Mouse (Mus musculus): ENCODE data around the gene Ndufa5. TPM values are rescaled to one million over a fixed set of nuclear protein-coding genes. Genes with fewer than 3 reads are reported as not detected.

Gene Ndufa5
- polyA plus RNA-seq, 1 experiment = 1.4 TPM

DNA sequence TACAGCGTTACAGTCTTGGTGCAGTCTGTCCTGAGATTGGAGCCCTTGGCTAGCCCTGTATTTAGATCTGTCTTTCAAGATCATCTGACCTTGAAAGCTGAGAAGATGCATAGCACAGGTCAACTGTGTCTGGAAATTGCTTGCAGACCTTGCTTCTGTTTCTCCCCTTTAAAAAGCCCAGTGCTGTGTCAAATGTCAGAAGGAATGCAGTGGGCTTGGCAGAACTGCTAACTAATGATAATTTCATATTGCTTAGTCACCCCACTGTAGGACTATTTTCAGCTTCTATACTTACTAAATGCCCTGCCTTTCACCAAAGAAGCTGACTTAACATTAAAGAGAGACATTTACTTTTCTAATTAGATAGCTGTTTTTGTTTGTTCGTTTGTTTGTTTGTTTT is 27.7 kb upstream of the Ndufa5 start:
- TF ChIP-seq GATA1 (IDR thresholded peaks at IDR 0.05; ENCODE audit: low read length) (no peak), TAL1 (IDR thresholded peaks at IDR 0.05; ENCODE audit: low read length) (no peak)
- H3K4me1 ChIP-seq (ENCODE audit: control insufficient read depth) = no peaks in the 10 kb centered on the region
- H3K36me3 ChIP-seq (ENCODE audit: control insufficient read depth) = no peaks in the 10 kb centered on the region
- no peaks in the 10 kb centered on the region for H3K9me3 ChIP-seq (ENCODE audit: control insufficient read depth, low read length)
- no peak overlapping the region for H3K4me3 ChIP-seq (replicated peaks)
- H3K27me3 ChIP-seq (ENCODE audit: control insufficient read depth) = no peaks in the 10 kb centered on the region

DNA sequence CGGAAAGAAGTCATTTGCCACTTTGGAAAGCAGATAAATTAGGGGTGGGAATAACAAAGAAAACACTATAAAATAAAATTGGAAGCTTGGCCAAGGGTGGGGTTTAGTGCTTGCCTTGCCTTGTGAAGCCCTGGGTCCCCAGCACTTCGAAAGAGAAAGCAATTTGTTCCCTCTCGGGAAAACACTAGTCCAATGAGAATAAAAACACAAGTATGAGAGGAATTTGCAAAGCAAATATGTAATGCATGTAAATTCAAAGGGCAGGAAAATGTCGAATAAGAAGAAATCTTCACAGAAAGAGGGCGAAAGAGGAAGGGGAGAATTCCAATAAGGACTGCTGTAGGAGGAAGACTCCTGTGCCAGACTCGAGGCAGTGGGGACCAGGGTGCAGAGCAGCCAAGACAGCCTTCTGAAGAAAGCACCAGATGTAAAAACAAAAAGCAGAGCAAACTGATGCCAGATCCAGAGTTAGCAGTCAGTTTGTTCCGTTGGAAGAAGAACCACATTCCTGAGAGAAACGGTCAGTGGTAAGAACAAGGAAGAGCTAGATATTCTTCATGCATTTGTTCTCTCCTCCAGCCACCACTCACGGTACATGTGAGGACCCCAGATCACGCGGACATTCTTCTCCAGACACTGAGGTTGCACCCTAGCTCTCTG is 26.7 kb upstream of the Ndufa5 start:
- H3K4me1 ChIP-seq (ENCODE audit: control insufficient read depth) = no peaks in the 10 kb centered on the region
- H3K9me3 ChIP-seq (ENCODE audit: control insufficient read depth, low read length) = no peaks in the 10 kb centered on the region
- no peak overlapping the region for H3K4me3 ChIP-seq (replicated peaks)
- no peak for TF ChIP-seq GATA1 (IDR thresholded peaks at IDR 0.05; ENCODE audit: low read length)
- no peak for TF ChIP-seq TAL1 (IDR thresholded peaks at IDR 0.05; ENCODE audit: low read length)
- no peaks in the 10 kb centered on the region for H3K36me3 ChIP-seq (ENCODE audit: control insufficient read depth)
- H3K27me3 ChIP-seq (ENCODE audit: control insufficient read depth) = no peaks in the 10 kb centered on the region

DNA sequence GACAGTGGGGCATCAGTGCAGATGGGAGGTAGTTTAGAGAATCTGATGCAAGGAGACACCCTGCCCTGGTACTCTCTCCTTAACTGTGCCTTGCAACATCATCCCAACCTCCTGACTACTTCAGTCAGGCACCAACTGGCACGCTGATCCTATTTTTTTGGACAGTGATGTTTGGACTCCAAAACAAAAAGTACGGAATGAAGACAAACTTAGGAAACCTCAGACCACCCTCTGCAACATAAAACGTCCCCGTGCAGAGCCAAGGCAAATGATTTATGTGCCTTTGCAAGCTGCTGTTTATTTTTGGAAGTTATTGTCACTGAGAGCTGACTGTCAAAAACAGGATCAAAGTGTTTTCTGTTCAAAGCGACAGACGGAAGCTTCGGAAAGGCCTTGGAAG is 24.2 kb upstream of the Ndufa5 start:
- Histone ChIP-seq H3K36me3 (ENCODE audit: control insufficient read depth) (no peaks in the 10 kb centered on the region), H3K27me3 (ENCODE audit: control insufficient read depth) (no peaks in the 10 kb centered on the region), H3K4me1 (ENCODE audit: control insufficient read depth) (no peaks in the 10 kb centered on the region), H3K9me3 (ENCODE audit: control insufficient read depth, low read length) (no peaks in the 10 kb centered on the region), H3K4me3 (replicated peaks) (no peak overlapping the region)
- TF ChIP-seq TAL1 (IDR thresholded peaks at IDR 0.05; ENCODE audit: low read length) = no peak
- no peak for TF ChIP-seq GATA1 (IDR thresholded peaks at IDR 0.05; ENCODE audit: low read length)

DNA sequence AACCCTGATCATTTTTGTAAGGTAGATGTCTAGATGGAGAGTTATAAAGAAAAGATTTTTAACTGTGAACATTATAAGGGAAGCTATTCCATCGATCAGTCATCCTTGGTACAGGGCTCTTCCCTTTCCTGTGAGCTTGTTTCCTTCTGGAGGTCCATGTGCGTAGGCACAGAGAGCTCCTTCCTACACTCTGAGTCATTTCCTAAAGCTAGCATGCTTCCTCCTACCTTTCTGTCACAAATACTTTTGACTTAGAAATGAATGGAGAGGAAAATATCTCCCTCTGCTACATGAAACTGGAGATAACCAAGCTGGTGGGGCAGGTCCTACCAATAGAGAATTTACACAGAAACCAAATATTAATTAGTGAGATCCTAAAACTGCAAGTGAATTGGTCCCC is 22.0 kb upstream of the Ndufa5 start:
- no peaks in the 10 kb centered on the region for H3K4me1 ChIP-seq (ENCODE audit: control insufficient read depth)
- H3K27me3 ChIP-seq (ENCODE audit: control insufficient read depth) = no peaks in the 10 kb centered on the region
- no peak overlapping the region for H3K4me3 ChIP-seq (replicated peaks)
- TF ChIP-seq GATA1 (IDR thresholded peaks at IDR 0.05; ENCODE audit: low read length) = no peak
- H3K36me3 ChIP-seq (ENCODE audit: control insufficient read depth) = no peaks in the 10 kb centered on the region
- no peaks in the 10 kb centered on the region for H3K9me3 ChIP-seq (ENCODE audit: control insufficient read depth, low read length)

DNA sequence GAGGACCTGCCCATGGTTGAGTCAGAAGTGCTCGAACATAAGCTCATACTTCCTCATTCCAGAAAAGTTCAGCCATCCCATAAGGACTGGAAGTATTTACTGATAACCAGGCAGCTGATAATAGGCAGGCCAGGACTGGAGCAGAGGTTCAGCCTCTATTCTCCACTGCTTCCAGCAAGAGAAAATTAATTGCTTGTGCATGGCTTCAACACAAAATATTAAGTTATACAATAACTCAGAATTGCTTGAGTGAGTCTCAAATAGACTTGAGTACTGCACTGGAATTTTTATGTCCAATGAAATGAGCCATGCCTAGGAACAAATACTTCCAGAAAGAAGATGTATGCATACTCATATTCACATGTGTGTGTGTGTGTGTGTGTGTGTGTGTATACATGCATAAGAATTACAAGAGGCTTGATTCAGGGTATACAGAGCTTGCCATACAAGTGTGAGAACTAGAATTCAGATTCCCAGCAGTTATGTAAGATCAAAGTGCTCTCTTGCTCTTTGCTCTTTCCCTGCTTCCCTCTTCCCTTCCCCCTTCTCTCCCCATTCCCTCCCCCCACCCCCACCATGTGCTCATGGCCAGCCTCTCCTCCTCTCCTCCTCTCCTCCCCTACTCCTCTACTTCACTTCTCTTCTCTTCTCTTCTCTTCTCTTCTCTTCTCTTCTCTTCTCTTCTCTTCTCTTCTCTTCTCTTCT is 19.1 kb upstream of the Ndufa5 start:
- Histone ChIP-seq H3K4me1 (ENCODE audit: control insufficient read depth) (no peaks in the 10 kb centered on the region), H3K36me3 (ENCODE audit: control insufficient read depth) (no peaks in the 10 kb centered on the region), H3K9me3 (ENCODE audit: control insufficient read depth, low read length) (no peaks in the 10 kb centered on the region), H3K4me3 (replicated peaks) (no peak overlapping the region), H3K27me3 (ENCODE audit: control insufficient read depth) (no peaks in the 10 kb centered on the region)
- TF ChIP-seq GATA1 (IDR thresholded peaks at IDR 0.05; ENCODE audit: low read length) = no peak
- TF ChIP-seq TAL1 (IDR thresholded peaks at IDR 0.05; ENCODE audit: low read length) = no peak

DNA sequence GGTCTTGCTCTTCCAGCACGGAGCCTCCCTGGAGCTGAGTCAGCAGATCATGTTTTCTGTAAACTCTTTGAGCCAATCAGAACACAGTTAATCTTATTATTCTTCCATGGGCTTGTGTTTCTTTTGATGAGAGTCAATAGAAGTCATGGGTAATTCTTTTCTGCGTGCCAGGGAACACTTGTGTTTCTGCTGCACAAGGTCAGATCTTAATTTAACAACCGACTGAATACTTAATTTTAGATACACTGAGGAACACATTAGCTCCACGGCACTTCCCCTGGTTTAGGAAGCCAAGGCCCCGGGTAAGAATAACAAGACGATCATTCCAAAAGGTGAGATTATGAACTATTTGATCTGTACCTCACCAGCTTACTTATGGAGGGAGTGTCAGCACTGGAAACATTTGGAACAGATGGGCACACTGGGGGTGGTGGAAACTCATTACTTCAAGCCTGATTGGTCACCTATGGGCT is 15.3 kb upstream of the Ndufa5 start:
- Histone ChIP-seq H3K4me3 (replicated peaks) (no peak overlapping the region), H3K27me3 (ENCODE audit: control insufficient read depth) (no peaks in the 10 kb centered on the region), H3K36me3 (ENCODE audit: control insufficient read depth) (no peaks in the 10 kb centered on the region), H3K4me1 (ENCODE audit: control insufficient read depth) (no peaks in the 10 kb centered on the region), H3K9me3 (ENCODE audit: control insufficient read depth, low read length) (no peaks in the 10 kb centered on the region)
- TF ChIP-seq GATA1 (IDR thresholded peaks at IDR 0.05; ENCODE audit: low read length) (no peak), TAL1 (IDR thresholded peaks at IDR 0.05; ENCODE audit: low read length) (no peak)

DNA sequence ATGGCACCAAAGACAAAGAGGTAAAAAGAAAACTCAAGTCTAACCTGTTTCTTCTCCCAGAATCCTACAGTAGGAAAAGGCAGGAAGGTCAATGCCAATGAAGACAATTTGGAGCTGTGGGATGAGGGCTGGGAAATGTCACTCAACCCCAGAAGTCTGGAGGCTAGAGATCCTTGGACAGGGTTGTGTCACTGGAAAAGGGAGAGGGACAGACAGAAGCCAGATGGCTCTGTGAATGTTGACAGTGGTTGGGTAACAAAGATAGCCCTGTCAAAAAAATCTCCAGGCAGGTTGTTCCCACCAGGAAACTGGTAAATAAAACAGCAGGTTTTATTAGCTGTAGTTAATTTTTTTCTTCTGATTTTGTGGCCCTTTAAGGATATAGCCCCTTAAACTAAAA is 14.6 kb upstream of the Ndufa5 start:
- TF ChIP-seq TAL1 (IDR thresholded peaks at IDR 0.05; ENCODE audit: low read length) (no peak), GATA1 (IDR thresholded peaks at IDR 0.05; ENCODE audit: low read length) (no peak)
- Histone ChIP-seq H3K36me3 (ENCODE audit: control insufficient read depth) (no peaks in the 10 kb centered on the region), H3K4me1 (ENCODE audit: control insufficient read depth) (no peaks in the 10 kb centered on the region), H3K9me3 (ENCODE audit: control insufficient read depth, low read length) (no peaks in the 10 kb centered on the region), H3K4me3 (replicated peaks) (no peak overlapping the region), H3K27me3 (ENCODE audit: control insufficient read depth) (no peaks in the 10 kb centered on the region)

DNA sequence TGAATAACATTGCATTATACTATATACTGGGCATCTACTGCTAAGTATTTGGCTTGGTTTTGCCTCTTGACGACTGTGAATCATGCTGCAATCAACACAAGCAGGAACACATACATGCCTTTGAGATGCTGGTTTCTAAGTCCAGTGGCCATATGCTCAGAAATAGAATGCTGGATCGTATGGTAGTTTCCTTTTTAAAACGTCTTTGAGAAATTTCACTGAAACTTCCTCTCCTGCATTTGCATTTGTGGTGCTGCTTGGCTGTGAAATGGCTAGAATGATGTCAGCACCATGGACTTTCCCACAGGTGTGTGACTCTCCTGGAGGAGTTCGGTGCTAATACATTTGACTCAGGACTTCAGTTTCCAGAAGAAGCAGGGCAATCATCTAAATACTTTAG is 12.3 kb upstream of the Ndufa5 start:
- Histone ChIP-seq H3K4me1 (ENCODE audit: control insufficient read depth) (no peaks in the 10 kb centered on the region), H3K4me3 (replicated peaks) (no peak overlapping the region), H3K9me3 (ENCODE audit: control insufficient read depth, low read length) (no peaks in the 10 kb centered on the region), H3K36me3 (ENCODE audit: control insufficient read depth) (no peaks in the 10 kb centered on the region), H3K27me3 (ENCODE audit: control insufficient read depth) (no peaks in the 10 kb centered on the region)
- TF ChIP-seq TAL1 (IDR thresholded peaks at IDR 0.05; ENCODE audit: low read length) = no peak
- TF ChIP-seq GATA1 (IDR thresholded peaks at IDR 0.05; ENCODE audit: low read length) = no peak

DNA sequence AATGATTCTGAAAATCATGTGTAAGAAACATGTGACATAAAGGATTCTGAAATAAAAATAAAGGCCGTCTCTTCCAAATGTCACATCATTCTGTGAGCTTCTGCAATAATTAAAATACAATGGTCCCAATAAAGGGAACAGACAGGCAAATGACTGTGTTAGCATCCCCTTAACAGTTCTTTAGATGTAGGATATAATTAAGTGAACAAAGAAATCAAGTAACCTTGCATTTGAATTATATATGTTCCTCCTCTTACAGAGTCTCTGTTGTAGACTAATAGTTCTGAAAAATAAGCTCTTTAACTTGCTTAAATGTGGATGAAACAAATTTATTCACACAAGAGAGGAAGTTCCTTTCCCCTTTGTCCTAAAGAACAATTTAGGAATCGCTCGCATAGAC is 10.6 kb upstream of the Ndufa5 start:
- Histone ChIP-seq H3K27me3 (ENCODE audit: control insufficient read depth) (no peaks in the 10 kb centered on the region), H3K4me3 (replicated peaks) (no peak overlapping the region), H3K9me3 (ENCODE audit: control insufficient read depth, low read length) (no peaks in the 10 kb centered on the region), H3K36me3 (ENCODE audit: control insufficient read depth) (no peaks in the 10 kb centered on the region), H3K4me1 (ENCODE audit: control insufficient read depth) (no peaks in the 10 kb centered on the region)
- no peak for TF ChIP-seq TAL1 (IDR thresholded peaks at IDR 0.05; ENCODE audit: low read length)
- TF ChIP-seq GATA1 (IDR thresholded peaks at IDR 0.05; ENCODE audit: low read length) = no peak

All from erythroblast, embryonic 14.5 days (primary cell).